Mouse (Mus musculus) thymus, postnatal 0 days (tissue): ENCODE measurements around the gene Slc25a21. TPM values are rescaled to one million over a fixed set of nuclear protein-coding genes. Genes with fewer than 3 reads are reported as not detected.
"Not testable (repeated sequence)": the region's sequence is repeated elsewhere in the genome, so short reads cannot be mapped to it uniquely, and the experiment has no call there.

Experiments
- DNase-seq: peaks from one replicate; pipeline ENCODE4 v3.0.0-alpha.2; 2015; ENCODE audit warnings: low spot score
- polyA plus RNA-seq: library from polyadenylated mRNA; unstranded; fragments of >200 nt; fragmentation: Nextera tagmentation; extraction: Ambion mirVana; gene quantifications from 2 replicates; pipeline ENCODE4 v1.2.1, GENCODE M21; 2015

The Slc25a21 gene
- 0.53 and 0.66 TPM in 2 replicates for polyA plus RNA-seq

DNA sequence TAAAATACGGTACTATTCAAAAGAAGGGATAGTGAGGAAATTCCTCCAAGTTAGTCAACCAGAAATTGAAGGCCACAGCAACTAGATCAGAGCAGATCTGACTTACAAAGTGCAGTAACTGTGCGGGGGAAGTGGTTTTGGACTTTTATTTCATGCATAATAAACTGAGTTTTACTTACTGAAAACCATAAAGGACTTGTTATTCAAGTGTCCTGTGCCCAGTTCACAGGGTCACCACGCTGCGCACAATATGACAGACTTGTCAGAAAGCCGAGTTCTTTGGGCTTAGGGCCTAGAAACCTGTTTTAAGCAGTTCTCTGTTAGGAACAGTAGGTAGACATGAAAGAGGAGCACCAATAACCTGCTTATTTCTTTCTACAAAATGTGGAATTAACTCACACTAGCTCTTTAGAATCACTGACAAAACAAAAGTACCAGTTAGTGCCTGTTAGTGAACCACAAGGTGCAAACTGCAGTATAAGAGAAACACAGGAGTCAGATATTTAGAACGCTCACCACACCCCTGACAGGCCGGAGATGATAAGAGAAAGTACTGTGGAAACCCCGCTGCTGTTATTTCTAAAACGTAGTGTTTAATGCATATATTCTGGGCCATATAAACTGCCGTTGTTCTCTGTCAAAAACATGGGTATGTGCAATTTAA, at the start of gene Slc25a21:
TSS of gene Slc25a21 (minus strand) at position 110 of the 664 bp plus-strand sequence.
- no peak for DNase-seq

DNA sequence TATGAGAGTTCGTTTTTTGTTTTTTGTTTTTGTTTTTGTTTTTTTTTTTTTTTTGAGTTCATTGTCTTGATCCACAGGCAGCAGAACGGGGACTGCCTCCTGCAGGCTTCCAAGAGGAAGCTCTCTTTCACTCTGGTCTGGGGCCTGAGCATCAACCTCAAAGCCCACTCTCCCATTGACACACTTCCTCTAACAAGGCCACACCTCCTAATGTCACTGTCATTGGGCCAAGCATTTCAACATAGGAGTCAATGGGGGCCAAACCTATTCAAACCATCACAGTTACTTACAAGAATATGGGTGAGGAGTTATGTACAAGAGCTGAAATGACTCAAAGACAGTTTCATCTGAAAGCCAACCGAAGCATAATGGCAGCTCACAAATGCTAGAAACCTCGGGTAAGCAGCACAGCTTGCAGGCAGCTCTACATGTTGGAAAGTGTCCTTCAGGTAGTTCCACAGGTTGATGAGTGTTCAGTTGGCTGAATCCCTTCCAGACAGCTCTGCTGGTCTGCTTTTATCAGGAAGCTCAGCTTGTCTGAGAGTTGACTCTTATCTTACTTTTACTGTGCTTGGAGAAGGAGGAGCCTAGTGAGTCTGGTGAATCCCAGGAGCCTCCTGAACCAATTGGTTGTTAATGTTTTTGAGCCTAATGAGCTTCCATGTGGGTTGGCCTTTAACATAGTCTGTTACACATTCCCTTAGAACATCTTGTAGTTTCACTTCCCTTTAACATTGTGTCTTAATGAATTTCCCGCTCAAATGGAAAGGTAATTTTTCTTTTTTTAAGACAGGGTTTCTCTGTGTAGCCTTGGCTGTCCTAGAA, 46.6 kb upstream of the Slc25a21 start:
- no peak for DNase-seq

DNA sequence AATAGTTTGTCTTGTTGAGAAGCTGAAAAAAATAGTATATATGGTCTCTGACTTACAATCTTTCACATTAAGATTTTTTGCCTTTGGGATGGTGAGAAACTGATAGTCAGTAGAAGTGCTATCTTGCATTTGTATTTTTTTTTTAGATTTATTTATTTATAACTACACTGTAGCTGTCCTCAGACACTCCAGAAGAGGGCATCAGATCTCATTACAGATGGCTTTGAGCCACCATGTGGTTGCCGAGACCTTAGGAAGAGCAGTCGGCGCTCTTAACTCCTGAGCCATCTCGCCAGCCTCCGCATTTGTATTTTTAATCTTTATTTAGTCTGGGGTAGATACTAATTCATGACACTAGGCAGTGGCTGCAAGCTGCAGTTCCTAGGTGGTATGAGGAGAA, 36.1 kb upstream of the Slc25a21 start:
- no peak for DNase-seq

DNA sequence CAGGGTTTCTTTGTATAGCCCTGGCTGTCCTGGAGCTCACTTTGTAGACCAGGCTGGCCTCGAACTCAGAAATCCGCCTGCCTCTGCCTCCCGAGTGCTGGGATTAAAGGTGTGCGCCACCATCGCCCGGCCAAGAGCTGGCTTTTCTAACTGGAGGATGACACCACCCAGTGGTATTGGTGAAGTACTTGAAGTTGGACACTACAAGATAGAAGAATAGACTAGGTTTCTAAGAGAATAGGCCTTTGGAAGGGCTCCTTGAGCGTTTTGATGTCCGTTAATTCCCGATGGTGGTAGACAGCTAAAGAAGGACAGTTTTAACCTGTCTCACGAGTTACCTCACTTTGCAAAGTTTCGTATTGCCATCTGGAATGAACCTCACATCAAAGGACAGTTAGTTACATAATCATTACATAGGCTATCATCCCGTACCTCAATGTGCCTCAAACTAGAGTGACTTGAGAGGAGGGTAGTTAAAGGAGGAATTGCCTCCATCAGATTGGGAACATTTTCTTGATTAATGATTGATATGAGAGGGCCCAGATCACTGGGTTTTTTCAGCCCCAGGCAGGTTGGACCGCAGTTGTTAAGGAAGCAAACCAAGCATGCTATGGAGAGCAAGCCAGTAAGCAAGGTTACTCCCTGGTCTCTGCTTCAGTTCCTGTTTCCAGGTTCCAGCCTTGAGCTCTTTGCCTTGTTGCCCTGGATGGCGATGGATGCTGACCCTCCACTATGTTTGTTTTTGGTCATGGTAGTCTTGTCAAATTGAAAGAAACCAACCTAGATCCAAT, 34.0 kb upstream of the Slc25a21 start:
- DNase-seq: peak; percentile 14

DNA sequence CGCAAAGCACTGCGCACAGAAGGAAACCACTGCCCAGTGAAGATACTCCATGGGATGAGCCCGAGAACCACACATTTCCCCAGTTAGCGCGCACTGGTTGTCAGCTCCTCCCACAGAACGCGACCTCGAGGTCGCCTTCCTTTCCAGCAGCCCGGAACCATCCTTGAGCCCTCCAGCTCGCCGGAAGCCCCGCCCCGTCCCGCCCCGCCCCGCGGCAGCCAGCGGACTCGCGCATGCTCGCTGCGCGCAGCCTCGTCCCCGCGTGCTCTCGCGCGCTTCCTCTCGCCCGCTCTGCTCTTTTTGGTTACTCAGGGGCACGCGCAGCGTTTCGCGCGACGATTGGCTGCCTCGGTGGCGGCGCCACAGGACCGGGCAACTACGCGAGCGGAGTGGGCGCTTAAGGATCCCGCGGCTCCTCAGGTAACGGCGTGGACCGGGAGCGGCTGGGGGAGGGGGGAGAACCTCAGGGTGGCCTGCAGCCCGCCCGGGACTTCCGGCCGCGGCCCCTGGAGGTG, 33.0 kb upstream of the Slc25a21 start, which contains the start of the genes Prps1l3 and Mipol1:
TSS of gene Prps1l3 (plus strand) at position 221 of the 515 bp plus-strand sequence.
TSS of gene Mipol1 (plus strand) at position 236 of the 515 bp plus-strand sequence.
- DNase-seq: peak; percentile 96

DNA sequence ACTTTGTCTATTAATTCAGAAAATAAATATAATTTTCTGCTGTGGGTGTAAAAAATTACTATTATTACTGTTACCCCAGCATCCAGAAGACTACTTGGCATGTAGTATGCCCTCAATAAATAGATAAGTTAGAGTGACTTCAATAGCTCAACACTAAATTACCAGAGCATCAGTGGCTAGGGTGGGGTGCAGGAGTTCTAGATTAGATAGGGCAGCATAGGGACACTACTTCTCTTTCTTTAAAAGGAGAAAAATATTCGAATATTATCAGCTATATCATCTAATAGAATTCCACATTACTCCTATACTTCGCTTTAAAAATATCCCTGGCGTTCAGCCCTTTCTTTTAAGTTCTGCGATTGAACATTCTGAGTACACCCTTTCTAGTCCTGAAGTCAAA, 32.4 kb upstream of the Slc25a21 start:
- no peak for DNase-seq

DNA sequence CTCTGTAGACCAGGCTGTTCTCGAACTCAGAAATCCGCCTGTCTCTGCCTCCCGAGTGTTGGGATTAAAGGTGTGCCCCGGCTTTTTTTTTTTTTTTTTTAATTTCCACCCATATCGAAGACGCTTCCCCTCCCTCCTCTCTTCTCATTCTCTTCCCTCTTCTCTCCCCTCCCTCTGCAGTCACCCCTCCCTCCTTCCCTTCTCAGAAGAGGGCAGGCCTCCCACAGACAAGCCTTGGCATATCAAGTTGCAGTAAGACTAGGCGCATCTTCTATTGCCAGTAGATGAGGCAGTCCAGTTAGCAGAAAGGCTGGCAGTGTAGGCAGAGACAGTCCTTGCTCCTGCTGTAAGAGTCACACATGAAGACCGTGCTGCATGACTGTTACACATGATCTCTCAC, 30.5 kb upstream of the Slc25a21 start:
- DNase-seq: no peak

DNA sequence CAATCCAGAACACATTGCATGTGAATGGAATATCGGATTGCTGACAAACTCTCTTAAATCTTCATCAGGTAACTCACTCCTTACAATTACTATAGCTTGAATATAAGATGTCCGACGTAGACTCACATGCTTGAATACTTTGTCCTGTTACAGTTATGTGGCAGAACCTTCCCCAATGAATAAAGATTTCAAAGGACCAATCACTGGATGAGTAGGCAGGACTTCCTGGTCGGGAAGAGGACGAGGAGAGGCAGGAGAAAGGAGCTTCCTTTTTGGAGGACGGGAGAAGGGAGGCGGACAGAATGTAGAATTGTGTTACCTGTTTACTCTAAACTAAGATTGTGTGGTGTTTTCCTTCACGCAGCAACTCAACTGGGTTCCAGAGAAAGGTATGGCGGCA, 29.1 kb upstream of the Slc25a21 start:
- DNase-seq: no peak

DNA sequence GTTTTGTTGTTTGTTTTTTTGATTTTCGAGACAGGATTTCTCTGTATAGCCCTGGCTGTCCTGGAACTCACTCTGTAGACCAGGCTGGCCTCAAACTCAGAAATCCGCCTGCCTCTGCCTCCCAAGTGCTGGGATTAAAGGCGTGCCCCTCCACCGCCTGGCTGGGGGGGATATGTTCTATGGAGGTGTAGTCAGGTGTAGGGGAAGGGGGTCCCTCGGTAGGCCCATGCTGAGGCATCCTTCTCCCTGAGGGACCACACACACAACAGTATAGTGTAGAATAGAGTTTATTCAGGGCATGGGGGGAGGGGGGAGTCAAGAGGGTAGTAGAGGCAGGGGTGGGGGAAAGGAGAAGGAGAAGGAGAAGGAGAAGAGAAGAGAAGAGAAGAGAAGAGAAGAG, 15.2 kb upstream of the Slc25a21 start:
- not testable (repeated sequence) for DNase-seq

DNA sequence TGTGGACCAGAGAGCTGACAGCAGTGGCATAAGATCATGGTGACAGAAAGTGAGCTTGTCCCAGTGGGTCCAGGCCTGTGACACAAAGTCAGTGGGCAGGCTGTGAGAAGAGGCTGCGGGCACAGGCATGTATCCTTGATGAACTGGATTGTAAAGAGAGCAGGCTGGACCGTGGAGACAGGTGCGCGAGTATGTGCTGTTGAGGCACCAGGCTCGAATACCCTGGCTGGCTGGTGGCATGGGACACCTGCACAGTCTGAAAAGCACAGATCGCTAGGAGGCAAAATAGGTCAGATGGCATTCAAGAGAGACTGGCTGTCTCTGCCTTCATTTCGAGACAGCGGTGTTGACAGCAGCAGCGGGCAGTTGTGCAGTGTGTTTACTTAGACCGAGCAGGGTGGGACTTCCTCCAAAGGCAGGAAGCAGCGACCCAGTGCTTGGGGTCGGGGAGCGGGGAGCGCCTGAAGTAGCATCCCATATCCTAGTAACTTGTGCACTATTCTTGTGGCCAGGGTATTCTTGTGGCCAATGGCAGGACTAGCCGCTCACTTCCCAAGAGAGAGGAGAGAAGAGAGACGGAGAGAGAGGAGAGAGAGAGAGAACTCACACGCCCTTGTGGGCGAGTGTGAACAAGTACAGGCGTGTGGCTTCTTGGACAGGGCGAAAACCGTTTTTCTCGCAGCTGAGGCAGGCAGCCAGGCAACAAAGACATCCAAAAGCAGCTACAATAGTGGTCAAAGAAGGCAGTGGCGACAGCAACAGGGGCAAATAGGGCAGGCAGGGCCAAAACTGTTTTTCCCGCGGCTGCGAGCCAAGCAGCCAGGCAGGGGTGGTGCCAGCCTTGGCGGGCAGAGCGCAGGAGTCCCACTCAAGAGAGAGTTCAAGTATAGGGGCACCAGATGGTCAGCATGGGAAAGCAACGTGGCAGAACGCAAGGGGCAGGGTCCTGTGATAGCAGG, 14.4 kb upstream of the Slc25a21 start:
- DNase-seq: peak; percentile 45

DNA sequence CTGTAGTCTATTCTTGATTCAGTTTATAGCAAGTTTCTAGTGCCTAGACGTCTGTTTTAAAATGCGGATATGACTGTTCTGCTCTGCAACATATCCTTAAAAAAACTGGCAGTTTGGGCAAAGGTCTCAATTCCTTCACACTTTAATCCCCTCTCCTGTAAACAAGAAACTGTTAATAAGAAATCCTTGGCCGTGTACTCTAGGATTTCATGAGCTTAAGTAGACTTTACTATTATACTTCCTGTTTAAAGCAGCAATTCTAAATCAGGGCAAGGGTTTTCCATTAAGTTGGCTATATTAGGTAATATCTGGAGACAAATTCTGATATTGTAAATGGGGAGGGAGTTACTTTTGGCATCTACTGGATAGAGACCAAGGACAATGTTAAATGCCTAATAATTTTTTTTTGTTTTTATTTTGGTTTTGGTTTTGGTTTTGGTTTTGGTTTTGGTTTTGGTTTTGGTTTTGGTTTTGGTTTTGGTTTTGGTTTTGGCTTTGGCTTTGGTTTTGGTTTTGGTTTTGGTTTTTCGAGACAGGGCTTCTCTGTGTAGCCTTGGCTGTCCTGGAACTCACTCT, 7.1 kb upstream of the Slc25a21 start:
- no peak for DNase-seq

DNA sequence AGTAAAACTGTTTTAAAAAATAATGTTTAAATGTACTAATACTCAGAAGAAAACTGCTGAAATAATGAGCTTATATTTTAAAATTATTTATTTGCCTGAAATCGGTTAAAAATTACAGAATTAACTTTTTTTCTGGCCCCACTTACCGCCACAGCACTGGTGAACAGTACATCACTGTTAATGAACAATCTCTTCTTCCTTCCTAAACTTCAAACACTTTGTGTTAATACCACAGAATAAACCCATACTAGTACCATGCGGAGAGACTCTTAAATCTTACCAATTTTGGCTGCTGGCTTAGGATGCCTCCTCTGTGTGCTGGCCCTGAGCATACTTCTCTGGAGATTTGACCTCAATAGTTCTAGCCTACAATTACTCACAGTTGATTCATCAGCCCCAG, 4.6 kb upstream of the Slc25a21 start:
- no peak for DNase-seq

DNA sequence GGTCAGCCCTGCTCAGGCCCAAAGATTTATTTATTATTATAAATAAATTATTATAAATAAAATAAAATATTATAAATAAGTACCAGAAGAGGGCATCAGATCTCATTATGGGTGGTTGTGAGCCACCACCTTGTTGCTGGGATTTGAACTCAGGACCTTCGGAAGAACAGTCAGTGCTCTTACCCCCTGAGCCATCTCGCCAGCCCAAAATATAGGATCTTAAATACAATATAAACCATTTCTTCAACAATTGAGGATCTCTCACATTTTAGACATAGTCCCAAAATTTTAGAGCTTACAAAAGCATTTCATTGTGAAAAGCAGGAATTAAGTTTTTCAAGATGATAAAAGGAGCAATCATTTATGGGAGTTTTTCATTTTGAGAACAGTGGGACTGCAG, 2.2 kb upstream of the Slc25a21 start:
- no peak for DNase-seq

DNA sequence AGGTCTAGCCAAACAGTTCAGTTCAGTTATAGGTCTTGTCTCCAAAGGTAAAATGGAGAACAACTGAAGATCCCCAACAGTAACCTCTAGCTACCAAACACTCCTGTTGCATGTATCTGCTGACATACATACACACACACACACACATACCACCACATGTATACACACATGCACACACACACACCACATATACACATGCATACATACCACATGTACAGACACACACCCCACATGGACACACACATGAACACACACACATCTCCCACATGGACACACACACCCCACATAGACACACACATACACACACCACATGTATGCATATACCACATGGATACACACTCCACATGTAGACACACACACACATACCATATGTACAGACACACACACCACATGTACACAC, 997 bp upstream of the Slc25a21 start:
- DNase-seq: no peak

DNA sequence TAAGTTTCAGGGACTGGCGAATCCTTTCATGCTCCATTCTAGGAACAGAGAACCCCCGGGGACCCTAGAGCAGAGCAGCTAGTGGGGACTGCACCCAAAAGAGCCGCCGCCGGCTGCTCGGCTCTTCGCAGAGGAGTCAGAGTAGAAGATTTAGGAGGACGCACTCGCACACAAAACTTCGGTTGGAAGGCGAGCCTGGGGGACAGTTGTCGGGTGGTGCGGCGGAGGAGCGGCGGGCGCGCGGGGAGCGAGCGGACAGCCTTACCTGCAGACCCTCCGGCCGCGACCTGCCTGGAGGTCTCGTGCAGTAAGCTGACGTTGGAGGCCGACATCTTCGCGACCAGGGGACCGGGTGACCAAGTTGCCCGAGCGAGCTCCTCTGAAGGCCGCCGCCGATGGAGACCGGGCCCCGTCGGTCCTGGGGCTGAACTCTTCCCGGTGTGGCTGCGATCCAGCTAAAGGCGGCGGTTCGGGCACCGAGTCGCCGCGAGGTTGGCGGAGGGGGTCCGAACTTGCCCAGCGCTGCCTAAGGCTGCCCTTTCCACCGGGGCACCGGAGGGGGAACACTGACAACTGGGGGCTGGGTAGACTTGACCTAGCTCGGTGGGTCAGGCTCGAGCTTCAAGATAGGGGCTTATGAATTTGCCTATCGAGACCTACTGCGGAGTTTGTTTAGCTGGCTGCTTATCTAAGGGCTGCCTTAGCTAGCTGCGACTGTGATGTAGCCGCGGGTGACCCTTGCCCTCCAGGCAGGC, 487 bp downstream of the Slc25a21 start:
- DNase-seq: peak; percentile 14

DNA sequence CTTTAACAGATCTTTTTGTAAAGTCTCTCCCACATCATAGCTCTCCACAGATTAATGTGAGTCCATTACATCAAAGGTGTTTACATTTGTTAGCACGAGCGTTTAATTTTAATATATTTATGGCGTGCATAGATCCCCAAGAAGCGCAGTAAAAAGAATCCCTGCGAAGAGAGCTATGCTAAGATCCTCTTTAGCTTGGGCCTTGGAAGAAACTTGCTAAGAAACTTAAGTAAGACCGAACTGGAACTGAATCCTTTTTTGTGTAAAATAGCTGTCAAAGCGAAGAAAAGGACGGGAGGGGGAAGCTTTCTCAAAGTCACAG, 1.0 kb downstream of the Slc25a21 start:
- DNase-seq: no peak

DNA sequence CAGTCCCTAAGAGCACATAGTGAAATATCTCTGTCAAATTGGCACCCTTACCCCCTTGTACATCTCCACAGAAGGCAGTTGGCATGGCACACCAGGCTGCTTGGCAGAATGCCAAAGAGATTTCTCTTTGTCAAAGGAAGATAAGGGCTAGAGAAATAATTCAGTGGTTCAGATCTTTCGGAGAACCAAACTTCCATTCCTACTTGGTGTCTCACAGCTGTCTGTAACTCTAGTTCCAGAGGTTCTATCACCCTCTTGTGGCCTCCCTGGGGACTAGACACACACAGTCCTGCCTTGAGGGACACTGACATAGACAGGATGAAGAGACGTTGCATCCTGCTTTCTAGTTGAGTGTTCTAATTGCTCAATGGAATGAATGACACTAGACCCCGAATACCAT, 2.7 kb downstream of the Slc25a21 start:
- peak; percentile 18 for DNase-seq

DNA sequence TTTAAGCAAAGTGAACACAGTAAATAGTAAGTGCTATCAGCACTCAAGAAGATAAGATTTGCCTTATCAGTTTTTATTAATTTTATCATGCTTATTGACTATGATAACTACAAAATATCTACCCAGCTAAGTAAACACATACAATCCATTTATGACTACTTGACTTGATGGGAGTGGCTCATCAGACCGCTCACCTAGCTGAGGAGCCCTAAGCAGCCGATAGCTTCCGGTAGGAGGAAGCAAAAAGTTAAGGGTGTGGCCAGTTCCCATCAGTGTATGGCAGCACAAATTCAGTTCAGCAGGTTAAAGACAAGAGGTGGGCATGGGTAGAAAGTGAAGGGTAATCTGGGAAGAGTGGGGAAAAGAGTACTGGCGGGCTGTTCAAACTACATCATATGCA, 10.2 kb downstream of the Slc25a21 start:
- no peak for DNase-seq

DNA sequence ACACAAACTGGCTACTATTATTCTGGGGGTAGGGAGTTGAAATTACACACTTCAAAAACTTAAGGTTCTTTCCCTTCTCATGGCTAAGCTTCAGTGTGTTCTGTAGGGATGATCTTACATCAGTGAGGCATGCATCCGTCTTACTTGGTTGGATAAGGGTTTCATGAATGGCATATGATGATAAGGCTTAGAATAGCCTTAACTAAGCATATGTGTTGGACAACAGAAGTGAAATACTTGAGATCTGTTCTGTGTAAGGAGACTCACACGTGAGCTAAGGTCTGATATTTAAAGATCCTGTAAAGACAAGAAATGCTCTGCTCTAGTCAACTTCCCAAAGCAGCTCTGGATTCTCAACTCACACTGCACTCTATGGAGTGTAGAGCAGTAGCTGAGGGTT, 11.1 kb downstream of the Slc25a21 start:
- DNase-seq: no peak
